Mouse (Mus musculus): ENCODE data around the gene Kel.

Kel gene

DNA sequence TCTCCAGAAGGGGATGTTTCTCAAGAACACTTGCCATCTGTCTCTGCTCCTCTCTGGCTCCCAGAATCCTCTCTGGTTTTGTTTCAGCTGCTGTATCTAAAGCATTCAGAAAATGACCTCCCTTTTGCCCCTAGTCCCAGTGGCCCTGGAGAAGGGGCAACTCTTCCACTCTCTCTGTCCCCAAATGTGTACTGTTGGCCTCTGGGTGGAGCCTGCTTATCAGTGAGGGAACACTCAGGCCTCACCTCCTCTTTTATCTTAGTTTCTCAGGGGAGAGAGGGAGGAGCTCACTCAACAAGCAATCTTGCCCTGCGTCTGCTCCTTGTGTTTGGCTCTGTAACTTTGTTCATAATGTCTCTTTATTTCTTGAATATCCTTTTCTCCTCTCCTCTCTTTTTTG, at the start of gene Kel:
Kel (minus strand) TSS at position 217 of the 400 bp plus-strand sequence.
- DNase-seq: no peak

DNA sequence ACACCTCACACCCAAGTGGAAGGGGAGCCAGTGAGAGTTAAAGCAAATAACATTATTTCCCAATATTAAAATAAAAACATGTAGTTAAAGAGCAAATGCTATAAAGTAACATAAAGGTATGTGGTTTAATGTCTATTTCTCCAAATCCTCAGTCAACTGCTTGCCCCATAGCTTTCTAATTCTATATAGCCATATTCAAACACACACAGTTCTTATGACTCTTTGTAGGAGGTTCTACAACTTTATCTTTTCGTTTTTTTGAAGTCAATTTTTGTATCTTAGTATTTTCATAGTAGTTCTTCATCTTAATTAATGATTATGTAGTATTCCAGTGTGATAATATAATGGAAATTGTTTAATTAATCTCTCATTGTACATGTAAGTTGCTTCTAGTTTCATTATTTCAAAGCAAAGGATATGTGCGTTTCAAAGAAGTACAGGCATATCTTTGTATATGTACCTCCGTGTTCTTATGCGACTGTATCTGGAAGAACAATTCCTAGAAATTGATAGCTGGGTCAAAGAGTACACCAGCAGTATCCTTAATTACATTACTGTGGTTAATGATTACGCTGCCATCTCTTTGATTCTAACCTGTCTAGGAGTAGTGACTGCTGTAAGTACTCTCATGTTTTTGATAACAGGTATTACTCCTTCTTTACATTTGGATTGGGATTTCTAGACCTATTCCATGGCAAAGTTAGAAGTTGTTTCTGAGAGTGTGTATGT, 40.7 kb upstream of the Kel start:
- DNase-seq: no peak

DNA sequence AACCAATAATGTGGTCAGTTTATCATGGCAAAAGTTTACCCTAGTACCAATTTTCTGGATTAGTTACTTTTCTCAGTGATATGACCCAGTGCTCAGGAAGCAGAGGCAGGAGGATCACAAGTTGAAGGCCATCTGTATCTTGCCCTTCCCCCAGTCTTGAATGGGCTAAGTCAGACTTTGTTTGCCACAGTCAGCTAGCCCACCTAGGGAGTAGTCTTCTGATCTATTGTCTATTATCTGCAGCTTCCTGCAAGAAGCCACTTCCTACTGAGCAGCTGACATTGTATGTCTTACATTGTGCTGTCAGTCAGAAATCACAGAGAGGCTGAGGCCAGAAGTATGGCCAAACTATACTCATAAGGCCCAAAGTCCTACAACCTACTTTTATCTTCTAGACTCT, 37.0 kb upstream of the Kel start:
- no peak for DNase-seq

DNA sequence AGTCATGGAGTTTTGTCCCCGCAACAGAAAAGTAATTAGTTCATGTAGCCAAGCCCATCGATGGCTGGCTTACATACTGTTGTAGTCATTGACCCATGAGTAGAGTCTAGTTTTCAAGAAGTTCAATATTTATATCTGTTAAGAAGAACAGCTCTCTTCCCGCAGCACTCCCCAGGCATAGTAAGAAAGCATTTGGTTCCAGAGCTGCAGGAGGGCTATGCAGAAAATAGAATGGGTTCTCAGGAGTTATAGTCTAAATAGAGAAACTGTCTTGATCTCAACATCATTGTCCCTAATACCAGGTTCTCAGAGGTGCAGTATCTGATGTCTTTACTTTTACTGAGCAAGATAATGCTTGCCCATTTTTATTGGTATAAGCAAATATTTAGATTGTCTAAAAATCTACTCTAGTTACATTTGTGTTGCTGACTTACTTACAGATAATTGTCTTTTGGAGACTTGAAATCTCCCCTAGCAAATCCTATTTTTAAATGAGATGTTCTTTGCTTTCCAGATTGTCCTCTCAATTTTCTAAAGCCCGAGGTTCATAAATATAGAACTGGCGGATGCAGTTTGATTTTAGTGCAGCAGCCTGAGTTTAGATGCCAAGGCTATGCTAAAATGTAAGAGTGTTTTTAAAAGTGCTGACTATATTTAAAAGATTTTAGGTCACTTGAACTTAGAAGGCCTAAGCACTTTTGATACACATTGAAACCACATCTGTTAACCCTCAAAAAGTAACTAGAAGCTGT, 30.8 kb upstream of the Kel start:
- no peak for DNase-seq

GRCm38 (mm10) chr6:41727989-41728609, 24.0 kb upstream of the Kel start:
- no peak for DNase-seq

DNA sequence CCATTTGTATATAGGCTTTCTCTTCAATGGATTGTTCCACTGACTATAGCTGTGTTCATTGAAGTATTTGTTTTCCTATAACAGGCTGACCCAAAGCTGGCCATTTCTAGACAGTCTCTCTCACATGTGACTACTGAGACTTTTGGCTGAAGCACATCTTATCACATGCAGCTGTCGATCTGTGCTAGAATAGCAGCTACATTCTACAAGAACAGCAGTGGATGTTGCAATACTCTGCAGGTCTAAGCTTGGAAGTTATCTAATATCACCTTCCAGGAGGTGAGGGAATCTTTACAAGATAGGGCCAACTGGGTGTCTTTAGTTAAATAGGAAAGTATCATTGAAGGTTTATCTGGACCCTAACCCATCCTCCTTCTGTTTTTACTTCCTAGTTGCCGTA, 17.3 kb upstream of the Kel start:
- DNase-seq: no peak

DNA sequence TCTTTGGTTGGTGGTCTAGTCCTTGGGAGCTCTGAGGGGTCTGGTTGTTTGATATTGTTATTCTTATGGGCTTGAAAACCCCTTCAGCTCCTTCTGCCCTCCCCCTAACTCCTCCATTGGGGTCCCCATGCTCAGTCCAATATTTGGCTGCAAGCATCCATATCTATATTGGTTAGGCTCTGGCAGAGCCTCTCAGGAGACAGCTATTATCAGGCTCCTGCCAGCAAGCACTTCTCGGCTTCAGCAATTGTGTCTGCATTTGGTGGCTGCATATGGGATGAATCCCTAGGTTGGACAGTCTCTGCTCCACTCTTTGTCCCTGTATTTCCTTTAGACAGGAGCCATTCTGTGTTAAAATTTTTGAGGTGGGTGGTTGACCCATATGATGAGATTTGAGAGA, 6.1 kb upstream of the Kel start:
- no peak for DNase-seq

GRCm38 (mm10) chr6:41706275-41706674, 2.1 kb upstream of the Kel start:
- no peak for DNase-seq

DNA sequence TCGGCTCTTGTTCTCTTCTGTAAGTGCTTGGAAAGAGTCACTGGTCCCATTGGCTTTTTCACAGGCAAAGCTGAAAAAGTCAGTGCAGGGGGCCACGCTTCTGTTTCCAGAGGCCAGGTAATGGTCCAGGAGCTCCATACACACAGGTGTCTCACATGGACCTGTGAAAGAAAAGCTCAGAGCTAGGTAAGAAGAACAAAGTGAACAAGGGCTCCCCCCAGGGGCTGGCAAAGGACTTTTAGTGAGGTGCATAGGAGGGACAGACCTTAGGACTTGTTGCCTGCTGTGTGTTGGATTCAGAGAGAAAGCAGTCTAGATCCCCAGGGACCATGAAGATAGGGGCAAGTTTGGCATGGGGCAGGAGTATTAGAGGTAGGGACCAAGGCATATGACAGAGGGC, 1.2 kb downstream of the Kel start:
- DNase-seq: no peak

DNA sequence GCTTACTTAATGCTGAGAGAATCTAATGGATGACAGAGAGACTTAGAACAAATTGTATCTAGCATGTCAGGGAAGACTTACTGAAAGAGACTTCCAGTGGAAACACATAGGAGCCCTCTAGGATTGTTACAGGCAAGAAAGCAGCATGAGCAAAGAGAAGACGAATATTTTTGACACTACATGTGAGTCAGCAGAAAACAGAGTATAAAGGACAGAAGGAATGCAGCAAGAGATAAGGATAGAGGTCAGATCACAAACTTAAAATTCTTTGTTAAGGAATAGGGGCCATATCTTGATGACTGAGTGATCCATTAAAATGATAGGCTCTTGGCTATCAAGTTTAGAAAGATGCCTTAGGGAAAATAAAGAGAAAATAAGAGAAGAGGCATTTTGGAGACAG, 2.9 kb downstream of the Kel start:
- no peak for DNase-seq

DNA sequence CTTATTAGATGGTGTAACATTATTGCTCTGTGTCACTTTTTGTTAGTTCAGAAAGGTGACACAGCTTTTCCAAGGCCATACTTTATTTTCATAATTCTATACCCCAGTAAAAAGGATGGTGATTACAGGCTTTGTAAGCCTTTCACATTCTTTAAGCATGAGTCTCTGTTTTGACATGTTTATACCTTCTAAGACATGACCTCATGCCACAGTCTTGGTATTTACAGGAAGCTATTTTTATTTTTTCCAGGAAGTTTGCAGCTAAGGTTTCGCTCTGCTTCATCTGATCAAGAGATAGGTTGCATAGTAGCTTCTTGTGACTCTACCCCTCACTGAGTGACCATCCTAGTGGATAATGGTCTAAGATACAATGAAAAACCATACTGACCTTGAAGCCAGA, 9.7 kb downstream of the Kel start:
- DNase-seq: no peak

DNA sequence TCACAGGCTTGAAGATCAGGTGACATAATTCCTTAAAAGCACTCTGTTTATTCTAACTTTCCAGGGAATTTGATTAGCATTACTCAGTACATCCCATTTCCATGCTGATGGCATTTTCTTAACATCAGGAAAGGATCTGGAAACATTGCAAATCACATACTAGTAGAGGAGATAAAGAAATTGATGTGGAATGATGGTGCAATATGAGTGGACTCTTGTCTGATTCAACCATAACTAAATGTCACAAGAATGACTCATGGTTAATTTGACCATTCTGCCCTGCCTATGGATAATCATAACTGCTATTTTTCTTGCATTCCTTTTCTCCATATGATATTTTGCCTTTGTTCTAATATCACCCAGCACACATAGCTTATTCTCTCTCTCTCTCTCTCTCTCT, 11.9 kb downstream of the Kel start:
- no peak for DNase-seq

DNA sequence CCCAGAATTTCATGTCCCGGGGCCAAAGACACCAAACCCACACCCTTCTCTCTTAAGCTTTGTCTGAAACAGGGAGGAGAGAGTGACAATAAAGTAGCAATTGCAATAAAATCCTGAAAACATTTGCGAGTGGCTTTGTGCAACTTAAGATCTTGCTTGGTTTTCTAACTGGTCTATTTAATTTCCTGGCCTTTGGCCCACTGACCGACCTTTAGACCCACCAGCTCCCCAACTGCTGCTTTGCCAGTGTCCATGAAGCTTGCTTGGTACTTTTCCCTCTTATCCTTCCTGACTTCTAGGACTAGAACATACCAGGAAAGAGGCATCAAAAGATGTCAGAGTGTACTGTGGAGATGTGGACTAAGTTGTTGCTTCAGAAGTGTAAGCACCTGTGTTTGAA, 18.5 kb downstream of the Kel start:
- DNase-seq: no peak

DNA sequence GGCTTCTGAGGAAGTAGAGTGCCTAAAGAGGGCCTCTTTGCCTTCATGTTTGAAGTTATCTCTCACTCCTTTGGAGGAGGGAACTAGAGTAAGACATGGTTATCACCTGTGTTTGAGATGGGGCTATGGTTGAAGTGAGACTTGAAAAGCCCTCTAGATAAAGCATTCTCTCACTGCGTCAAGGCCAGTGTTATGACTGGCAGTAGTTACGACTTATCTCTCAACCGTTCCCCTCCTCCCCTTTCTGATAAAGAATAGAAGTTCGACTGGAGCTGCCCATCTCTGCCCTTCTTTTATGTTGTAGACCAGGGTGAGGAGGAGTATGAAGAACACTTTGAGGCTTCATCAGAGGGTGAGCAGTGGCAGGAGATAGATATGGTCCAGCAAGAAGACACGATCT, 19.2 kb downstream of the Kel start:
- DNase-seq: no peak

DNA sequence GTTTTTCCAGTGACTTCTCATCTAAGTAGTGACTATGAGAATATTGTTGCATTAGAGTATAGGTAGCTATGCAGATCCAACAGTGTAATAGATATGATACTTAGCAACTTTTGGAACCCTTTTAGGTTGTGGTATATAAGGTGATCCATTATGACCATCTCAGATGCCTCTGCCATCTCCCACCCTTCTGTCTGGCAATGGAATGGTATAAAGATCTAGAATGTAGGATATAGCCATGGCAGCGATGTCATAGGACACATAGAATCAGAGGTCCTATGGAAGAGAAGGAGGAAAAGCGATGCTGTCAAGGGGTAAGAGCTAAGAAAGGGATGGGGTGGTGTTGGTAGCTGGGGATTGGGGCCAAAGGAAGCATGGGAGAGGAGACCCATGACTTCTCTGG, 20.0 kb downstream of the Kel start, which contains the start of gene Llcfc1:
Llcfc1 (plus strand) TSS at position 301 of the 400 bp plus-strand sequence.
- no peak for DNase-seq

DNA sequence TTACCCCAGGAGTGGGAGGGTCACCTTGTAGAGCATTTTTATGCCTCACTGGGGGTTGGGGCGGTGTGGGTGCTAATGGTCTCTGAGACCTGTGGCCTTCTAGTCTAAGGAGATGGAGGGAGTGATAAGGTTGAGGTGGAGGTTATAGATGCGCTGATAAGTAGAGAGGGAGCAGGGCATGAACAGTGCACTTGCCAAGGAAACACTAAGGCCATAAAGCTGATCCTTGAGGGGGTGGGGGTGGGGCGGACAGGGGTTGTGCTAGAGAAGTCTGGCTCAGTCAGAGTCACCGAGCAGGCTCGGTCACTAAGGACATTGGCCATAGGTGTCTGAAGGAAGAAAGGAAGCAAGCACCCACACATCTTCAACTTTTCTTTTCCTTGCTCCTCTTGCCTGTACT, 22.5 kb downstream of the Kel start:
- no peak for DNase-seq

GRCm38 (mm10) chr6:41680669-41681068, 23.5 kb downstream of the Kel start, which contains the start of gene Trpv5:
Gene Trpv5, minus strand, starts transcription at chr6:41680769.
- DNase-seq: no peak

- DNase-seq: no peak
Measured at GRCm38 (mm10) chr6:41676530-41676929, 27.6 kb downstream of the Kel start.

- DNase-seq: no peak
Measured at GRCm38 (mm10) chr6:41662320-41662719, 41.8 kb downstream of the Kel start.

- DNase-seq: no peak
Measured at GRCm38 (mm10) chr6:41658487-41658886, 45.7 kb downstream of the Kel start.

GRCm38 (mm10) chr6:41654648-41655047, 49.5 kb downstream of the Kel start:
- DNase-seq: no peak

DNA sequence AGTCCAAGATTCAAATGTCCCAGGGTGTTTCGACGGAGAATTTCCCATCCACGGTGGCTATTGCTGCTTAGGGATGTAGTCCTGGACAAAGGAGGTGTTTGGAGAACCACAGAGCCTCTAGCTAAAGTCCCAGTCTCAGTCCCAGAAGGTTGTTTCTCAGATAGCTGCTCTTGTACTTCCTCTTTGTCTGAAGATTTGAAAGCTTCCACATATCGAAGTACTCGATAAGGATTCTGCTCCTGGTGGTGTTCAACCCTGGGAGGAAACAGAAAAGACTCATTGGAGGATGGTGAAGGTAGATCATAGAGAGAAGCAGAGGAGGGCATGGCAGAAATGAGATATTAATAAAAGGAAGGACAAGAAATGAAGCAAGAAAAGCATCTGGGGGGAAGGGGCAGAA, 51.0 kb downstream of the Kel start:
- DNase-seq: no peak

GRCm38 (mm10) chr6:41646672-41647071, 57.5 kb downstream of the Kel start:
- no peak for DNase-seq

DNA sequence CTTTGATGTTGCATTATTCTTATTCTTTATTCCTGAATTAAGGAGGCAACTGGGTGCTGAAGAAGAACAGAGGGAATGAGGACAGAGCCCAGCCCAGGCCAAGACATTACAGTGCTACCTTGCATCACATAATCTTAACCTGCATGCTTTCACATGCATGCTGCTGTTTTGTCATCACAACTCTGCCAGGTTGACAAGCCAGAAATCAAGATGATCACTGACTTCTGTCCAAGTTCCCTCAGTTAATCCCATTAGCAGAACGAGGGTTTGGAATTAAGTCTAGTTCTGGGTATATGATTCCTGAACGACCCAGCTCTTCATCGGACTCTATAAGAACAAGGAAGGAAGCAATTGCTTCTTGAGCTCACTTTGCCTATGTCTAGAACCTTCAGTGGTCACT, 57.9 kb downstream of the Kel start:
- DNase-seq: no peak
